Mouse (Mus musculus): ENCODE measurements around the gene Mapk12. TPM values are rescaled to one million over a fixed set of nuclear protein-coding genes. Genes with fewer than 3 reads are reported as not detected.

Mapk12 gene
- polyA plus RNA-seq, 2 experiments = 1.1 to 1.8 TPM

- H3K9me3 ChIP-seq (ENCODE audit: control insufficient read depth, low read length) = no peaks in the 10 kb centered on the region
- DNase-seq (ENCODE audit: low read depth in 3 of 3, low spot score in 3 of 3) = no peak
- no peak for ATAC-seq (ENCODE audit: insufficient read depth)
- WGBS (ENCODE audit: insufficient replicate concordance) = 31% methylated on average over 17 of the region's 17 CpGs
- no peak overlapping the region for H3K27ac ChIP-seq
- peaks cover 0 to 27% of the 10 kb centered on the region in 2 experiments; a peak in 3 of 4 replicates for H3K4me1 ChIP-seq (replicated peaks; ENCODE audit: control insufficient read depth in 2 of 2, insufficient read depth in 2 of 2, low read length in 1 of 2)
- H3K36me3 ChIP-seq (replicated peaks; ENCODE audit: control insufficient read depth, insufficient read depth, low read depth) = no peaks in the 10 kb centered on the region
- H3K4me2 ChIP-seq (ENCODE audit: low read depth) = peak overlapping the region; percentile 68
- TF ChIP-seq CTCF (IDR thresholded peaks at IDR 0.05; ENCODE audit: low read depth) = no peak
- TF ChIP-seq EP300 (IDR thresholded peaks at IDR 0.05; ENCODE audit: low read depth) = no peak
- H3K27me3 ChIP-seq (ENCODE audit: control insufficient read depth, insufficient read depth, low read length) = peaks cover 22% of the 10 kb centered on the region
- H3K9ac ChIP-seq (replicated peaks) = no peak overlapping the region; the same call in 1 of the 2 replicates
- peak overlapping the region; percentile 38 to 55 for H3K4me3 ChIP-seq (ENCODE audit: insufficient read depth in 1 of 2, low read depth in 2 of 2, low read length in 2 of 2)
These were observed 31.9 kb upstream of the Mapk12 start for GRCm38 (mm10) chr15:89172276-89172935.

DNA sequence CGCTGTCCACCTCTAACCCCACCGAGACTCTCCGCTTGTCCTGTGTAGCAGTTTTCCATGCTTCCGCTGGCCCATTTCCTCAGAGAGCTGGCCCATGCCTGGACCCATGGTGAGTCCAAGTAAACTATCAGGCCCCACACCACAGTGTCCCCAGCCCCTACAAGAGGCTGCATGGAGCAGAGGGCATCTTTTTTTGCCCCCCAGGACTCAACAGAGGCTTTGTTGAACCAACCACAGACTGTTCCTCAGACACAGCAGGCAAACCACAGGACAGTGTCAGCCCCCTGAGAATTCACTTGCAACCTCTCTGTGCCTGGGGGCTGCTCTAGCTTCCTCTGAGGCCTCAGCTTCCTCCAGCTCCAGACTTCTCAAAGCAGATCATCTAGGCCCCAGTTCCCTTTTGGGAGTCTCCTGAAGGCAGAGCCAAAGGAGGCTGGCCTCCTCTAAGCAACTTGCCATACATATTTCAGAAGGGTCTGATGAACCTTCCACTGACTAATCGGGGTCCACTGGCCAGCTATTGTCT lies 31.1 kb upstream of the Mapk12 start:
- DNase-seq (ENCODE audit: low read depth in 3 of 3, low spot score in 3 of 3) (no peak), ATAC-seq (ENCODE audit: insufficient read depth) (no peak)
- Histone ChIP-seq H3K9me3 (ENCODE audit: control insufficient read depth, low read length) (no peaks in the 10 kb centered on the region), H3K27me3 (ENCODE audit: control insufficient read depth, insufficient read depth, low read length) (peaks cover 22% of the 10 kb centered on the region), H3K9ac (replicated peaks) (no peak overlapping the region), H3K27ac (no peak overlapping the region), H3K36me3 (replicated peaks; ENCODE audit: control insufficient read depth, insufficient read depth, low read depth) (no peaks in the 10 kb centered on the region), H3K4me3 (ENCODE audit: insufficient read depth in 1 of 2, low read depth in 2 of 2, low read length in 2 of 2) (no peak overlapping the region), H3K4me1 (replicated peaks; ENCODE audit: control insufficient read depth in 2 of 2, insufficient read depth in 2 of 2, low read length in 1 of 2) (peaks cover 0 to 19% of the 10 kb centered on the region in 2 experiments; a peak in 3 of 4 replicates), H3K4me2 (ENCODE audit: low read depth) (no peak overlapping the region)
- WGBS (ENCODE audit: insufficient replicate concordance) = 70% methylated on average over 5 of the region's 5 CpGs
- TF ChIP-seq EP300 (IDR thresholded peaks at IDR 0.05; ENCODE audit: low read depth) (no peak), CTCF (IDR thresholded peaks at IDR 0.05; ENCODE audit: low read depth) (no peak)

DNA sequence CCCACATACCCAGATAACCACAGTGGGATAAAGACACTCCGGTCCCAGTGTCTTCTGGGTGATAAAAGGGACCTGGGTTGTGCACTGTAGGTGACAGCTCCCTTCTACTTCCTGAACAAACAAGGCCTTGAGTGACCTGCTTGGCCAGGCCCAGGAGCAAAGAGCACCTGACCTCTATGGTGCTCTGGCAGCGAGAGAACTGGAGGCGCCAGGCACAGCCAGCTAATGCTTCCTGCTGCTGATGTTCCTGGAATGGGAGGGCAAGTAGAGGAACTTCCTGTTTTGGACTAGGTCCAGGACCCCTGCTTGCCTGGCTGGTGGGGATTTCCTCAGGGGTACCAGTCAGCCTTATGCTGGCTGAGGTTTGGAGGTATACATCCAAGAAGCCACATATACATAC lies 29.6 kb upstream of the Mapk12 start:
- Histone ChIP-seq H3K27me3 (ENCODE audit: control insufficient read depth, insufficient read depth, low read length) (peaks cover 22% of the 10 kb centered on the region), H3K4me3 (ENCODE audit: insufficient read depth in 1 of 2, low read depth in 2 of 2, low read length in 2 of 2) (no peak overlapping the region), H3K27ac (no peak overlapping the region), H3K9ac (replicated peaks) (no peak overlapping the region), H3K4me1 (replicated peaks; ENCODE audit: control insufficient read depth in 2 of 2, insufficient read depth in 2 of 2, low read length in 1 of 2) (peaks cover 0 to 13% of the 10 kb centered on the region in 2 experiments; a peak in 2 of 4 replicates), H3K36me3 (replicated peaks; ENCODE audit: control insufficient read depth, insufficient read depth, low read depth) (no peaks in the 10 kb centered on the region; the same call in 1 of the 2 replicates), H3K9me3 (ENCODE audit: control insufficient read depth, low read length) (no peaks in the 10 kb centered on the region), H3K4me2 (ENCODE audit: low read depth) (no peak overlapping the region)
- 27% methylated on average over 3 of the region's 3 CpGs for WGBS (ENCODE audit: insufficient replicate concordance)
- DNase-seq (ENCODE audit: low read depth in 3 of 3, low spot score in 3 of 3) = no peak
- peak; percentile 24; the same call in 1 of the 2 replicates for ATAC-seq (ENCODE audit: insufficient read depth)
- TF ChIP-seq CTCF (IDR thresholded peaks at IDR 0.05; ENCODE audit: low read depth) = no peak
- TF ChIP-seq EP300 (IDR thresholded peaks at IDR 0.05; ENCODE audit: low read depth) = no peak

DNA sequence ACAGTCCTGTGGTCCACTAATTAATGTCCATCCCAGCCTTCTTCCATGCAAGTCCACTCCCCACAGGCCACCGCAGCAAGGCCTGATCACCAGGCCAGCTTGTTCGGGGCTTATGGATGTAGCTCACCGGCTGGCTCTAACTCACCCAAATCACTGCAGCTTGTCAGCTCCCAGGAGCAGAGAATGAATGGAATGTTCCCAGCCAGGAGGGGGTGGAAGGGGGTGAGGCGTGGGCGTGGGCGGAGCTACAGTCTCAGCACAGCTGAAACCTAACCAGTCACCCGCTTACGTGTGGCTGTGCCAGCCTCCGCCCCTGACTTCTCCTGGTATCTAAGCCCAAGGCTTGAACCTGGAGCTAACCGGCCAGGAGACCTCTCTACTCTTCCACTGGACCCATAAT lies 28.9 kb upstream of the Mapk12 start:
- no peak overlapping the region for H3K4me2 ChIP-seq (ENCODE audit: low read depth)
- no peaks in the 10 kb centered on the region; the same call in 1 of the 2 replicates for H3K36me3 ChIP-seq (replicated peaks; ENCODE audit: control insufficient read depth, insufficient read depth, low read depth)
- H3K27me3 ChIP-seq (ENCODE audit: control insufficient read depth, insufficient read depth, low read length) = peaks cover 22% of the 10 kb centered on the region
- no peak overlapping the region for H3K4me3 ChIP-seq (ENCODE audit: insufficient read depth in 1 of 2, low read depth in 2 of 2, low read length in 2 of 2)
- H3K9me3 ChIP-seq (ENCODE audit: control insufficient read depth, low read length) = no peaks in the 10 kb centered on the region
- no peak overlapping the region for H3K9ac ChIP-seq (replicated peaks)
- no peak overlapping the region for H3K27ac ChIP-seq
- H3K4me1 ChIP-seq (replicated peaks; ENCODE audit: control insufficient read depth in 2 of 2, insufficient read depth in 2 of 2, low read length in 1 of 2) = peaks cover 0 to 11% of the 10 kb centered on the region in 2 experiments; a peak in 2 of 4 replicates
- WGBS (ENCODE audit: insufficient replicate concordance) = 58% methylated on average over 10 of the region's 10 CpGs
- DNase-seq (ENCODE audit: low read depth in 3 of 3, low spot score in 3 of 3) = no peak
- no peak for ATAC-seq (ENCODE audit: insufficient read depth)
- TF ChIP-seq EP300 (IDR thresholded peaks at IDR 0.05; ENCODE audit: low read depth) (no peak), CTCF (IDR thresholded peaks at IDR 0.05; ENCODE audit: low read depth) (no peak)

DNA sequence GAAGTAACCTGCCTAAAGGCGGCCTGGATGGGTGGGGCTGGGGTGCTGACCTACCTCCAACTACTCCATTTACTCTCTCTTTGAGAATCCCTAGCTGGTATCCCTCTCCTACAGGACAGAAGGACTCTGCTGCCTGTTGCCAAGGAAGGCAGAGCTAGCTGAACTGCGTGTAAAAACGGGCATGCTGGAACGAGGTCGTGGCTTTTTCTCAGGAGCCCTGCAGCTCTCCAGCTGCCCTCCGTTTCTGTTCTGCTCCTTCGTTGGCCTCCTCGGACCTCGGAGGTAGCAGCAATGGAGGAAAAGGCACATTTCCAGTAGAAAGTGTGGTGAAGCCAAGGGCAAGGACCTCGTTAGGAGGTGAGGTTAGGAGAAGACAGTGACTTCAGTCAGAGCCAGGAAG lies 28.4 kb upstream of the Mapk12 start:
- ATAC-seq (ENCODE audit: insufficient read depth) = no peak
- no peaks in the 10 kb centered on the region for H3K9me3 ChIP-seq (ENCODE audit: control insufficient read depth, low read length)

More for the DNA sequence above, 28.4 kb upstream of the Mapk12 start:
- Histone ChIP-seq H3K27me3 (ENCODE audit: control insufficient read depth, insufficient read depth, low read length) (peaks cover 18% of the 10 kb centered on the region), H3K36me3 (replicated peaks; ENCODE audit: control insufficient read depth, insufficient read depth, low read depth) (no peaks in the 10 kb centered on the region; the same call in 1 of the 2 replicates), H3K4me2 (ENCODE audit: low read depth) (no peak overlapping the region), H3K4me1 (replicated peaks; ENCODE audit: control insufficient read depth in 2 of 2, insufficient read depth in 2 of 2, low read length in 1 of 2) (peaks cover 0 to 11% of the 10 kb centered on the region in 2 experiments; a peak in 2 of 4 replicates), H3K9ac (replicated peaks) (no peak overlapping the region), H3K4me3 (ENCODE audit: insufficient read depth in 1 of 2, low read depth in 2 of 2, low read length in 2 of 2) (no peak overlapping the region), H3K27ac (no peak overlapping the region)
- TF ChIP-seq CTCF (IDR thresholded peaks at IDR 0.05; ENCODE audit: low read depth) = no peak
- TF ChIP-seq EP300 (IDR thresholded peaks at IDR 0.05; ENCODE audit: low read depth) = no peak
- no peak for DNase-seq (ENCODE audit: low read depth in 3 of 3, low spot score in 3 of 3)
- 57% methylated on average over 10 of the region's 10 CpGs for WGBS (ENCODE audit: insufficient replicate concordance)

Measured in liver, embryonic 14.5 days (tissue).